Mouse (Mus musculus): ENCODE data around the gene Pi16.

DNA sequence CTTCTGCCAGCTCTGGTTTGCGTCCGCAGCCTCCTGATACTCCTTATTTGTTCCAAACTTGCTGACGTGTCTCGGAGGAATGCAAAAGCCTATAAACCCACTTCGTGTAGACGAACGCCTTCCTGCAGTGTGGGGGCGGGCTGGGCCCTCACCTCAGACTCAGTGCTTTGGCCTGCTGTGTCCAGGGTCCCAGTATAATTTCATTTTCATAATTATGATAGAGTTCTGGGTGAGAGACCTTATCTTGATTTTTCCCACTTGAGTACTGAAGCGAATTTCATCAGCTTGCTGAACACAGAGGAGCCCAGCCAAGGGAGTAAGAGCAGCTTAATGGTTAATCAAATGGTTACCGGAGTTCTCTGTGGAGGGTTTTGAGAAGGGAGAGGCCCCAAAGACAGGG is 20.2 kb upstream of the Pi16 start:
- TF ChIP-seq CTCF (IDR thresholded peaks at IDR 0.05; ENCODE audit: low read depth, low read length) (no peak), POLR2A (IDR thresholded peaks at IDR 0.05; ENCODE audit: extremely low read depth, insufficient read depth, low read length) (no peak)

All from liver, adult 2 months (tissue).